8 mouse cellular contexts compared by ENCODE assay signal in the genomic region with DNA sequence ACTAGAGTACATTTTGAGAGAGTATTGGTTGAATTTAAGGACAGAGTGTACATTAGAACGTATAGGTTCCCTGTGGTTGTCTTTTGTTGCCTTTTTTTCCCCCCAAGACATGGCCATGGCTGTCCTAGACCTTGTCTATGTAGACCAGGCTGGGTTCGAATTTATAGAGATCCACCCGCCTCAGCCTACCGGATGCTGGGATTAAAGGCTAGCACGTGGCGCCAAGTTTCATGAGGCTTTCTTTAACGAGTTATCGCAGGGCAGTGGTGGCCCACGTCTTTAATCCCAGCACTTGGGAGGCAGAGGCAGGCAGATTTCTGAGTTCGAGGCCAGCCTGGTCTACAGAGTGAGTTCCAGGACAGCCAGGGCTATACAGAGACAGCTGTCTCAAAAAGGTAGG. TPM values are rescaled to one million over a fixed set of nuclear protein-coding genes. Genes with fewer than 3 reads are reported as not detected.
DNase-seq lines count a peak whose midpoint lies in the region; ATAC-seq and TF ChIP-seq lines count a peak whose summit lies in the region.

No protein-coding gene starts in this region.

- H3K27me3 ChIP-seq in embryonic facial prominence, embryonic 14.5 days (replicated peaks; ENCODE audit: control insufficient read depth, insufficient read depth, low read length), result no peaks in the 10 kb centered on the region
- no peaks in the 10 kb centered on the region for H3K27me3 ChIP-seq in limb, embryonic 10.5 days (ENCODE audit: low read depth, poor library complexity, severe bottlenecking)
- no peaks in the 10 kb centered on the region for H3K27me3 ChIP-seq in neural tube, embryonic 15.5 days (replicated peaks)

- ATAC-seq in embryonic facial prominence, embryonic 14.5 days (ENCODE audit: low read depth), result no peak
- no peak for ATAC-seq in neural tube, embryonic 15.5 days (ENCODE audit: low FRiP score)

- H3K4me1 ChIP-seq in embryonic facial prominence, embryonic 14.5 days (ENCODE audit: control insufficient read depth, insufficient read depth, low read length), result peaks cover 14% of the 10 kb centered on the region
- peaks cover 39% of the 10 kb centered on the region for H3K4me1 ChIP-seq in limb, embryonic 10.5 days
- H3K4me1 ChIP-seq in neural tube, embryonic 15.5 days, result peaks cover 45% of the 10 kb centered on the region

- H3K4me3 ChIP-seq in layer of hippocampus, adult 2 months, result peak overlapping the region; percentile 90
- peak overlapping the region; percentile 92; the same call in 1 of the 2 replicates for H3K4me3 ChIP-seq in embryonic facial prominence, embryonic 14.5 days (ENCODE audit: low read depth, low read length)
- H3K4me3 ChIP-seq in limb, embryonic 10.5 days, result peak overlapping the region; percentile 75
- peak overlapping the region; percentile 83 for H3K4me3 ChIP-seq in neural tube, embryonic 15.5 days (replicated peaks)

- no peaks in the 10 kb centered on the region for H3K9me3 ChIP-seq in embryonic facial prominence, embryonic 14.5 days (ENCODE audit: control insufficient read depth, low read length)
- H3K9me3 ChIP-seq in limb, embryonic 10.5 days (replicated peaks), result no peaks in the 10 kb centered on the region
- H3K9me3 ChIP-seq in neural tube, embryonic 15.5 days (replicated peaks), result no peaks in the 10 kb centered on the region

- no peak for TF ChIP-seq CTCF in layer of hippocampus, adult 2 months (conservative IDR thresholded peaks at IDR 0.05)

- 95% methylated on average over 10 of the region's 10 CpGs for WGBS in embryonic facial prominence, embryonic 14.5 days
- 95% methylated on average over 10 of the region's 10 CpGs for WGBS in limb, embryonic 10.5 days
- WGBS in neural tube, embryonic 15.5 days, result 94% methylated on average over 10 of the region's 10 CpGs

- no peak overlapping the region for H3K9ac ChIP-seq in embryonic facial prominence, embryonic 14.5 days (ENCODE audit: low read depth, low read length)
- H3K9ac ChIP-seq in neural tube, embryonic 15.5 days (replicated peaks), result no peak overlapping the region

- H3K27ac ChIP-seq in layer of hippocampus, adult 2 months, result peak overlapping the region; percentile 100
- no peak overlapping the region for H3K27ac ChIP-seq in embryonic facial prominence, embryonic 14.5 days (replicated peaks; ENCODE audit: low read depth, low read length)
- no peak overlapping the region for H3K27ac ChIP-seq in limb, embryonic 10.5 days
- no peak overlapping the region for H3K27ac ChIP-seq in neural tube, embryonic 15.5 days (replicated peaks)

- H3K36me3 ChIP-seq in embryonic facial prominence, embryonic 14.5 days (ENCODE audit: control insufficient read depth, insufficient read depth, low read length), result no peaks in the 10 kb centered on the region
- 0 out of 2 replicates have a peak, but pooled peaks cover 2% of the 10 kb centered on the region for H3K36me3 ChIP-seq in limb, embryonic 10.5 days
- H3K36me3 ChIP-seq in neural tube, embryonic 15.5 days, result no peaks in the 10 kb centered on the region

- DNase-seq in layer of hippocampus, adult 2 months (ENCODE audit: low spot score in 2 of 2), result no peak
- DNase-seq in layer of hippocampus, postnatal 14 days (ENCODE audit: low spot score in 2 of 2), result no peak
- DNase-seq in embryonic facial prominence, embryonic 14.5 days (ENCODE audit: low spot score), result no peak
- DNase-seq in limb, embryonic 10.5 days (ENCODE audit: low spot score), result no peak
- no peak for DNase-seq in ovary, postnatal 10 days (ENCODE audit: low spot score)
- no peak for DNase-seq in urinary bladder, adult 2 months (ENCODE audit: low spot score)
- DNase-seq in adrenal gland, postnatal 36 days, result no peak

- peak overlapping the region; percentile 88 for H3K4me2 ChIP-seq in embryonic facial prominence, embryonic 14.5 days (ENCODE audit: low read depth, low read length)
- H3K4me2 ChIP-seq in neural tube, embryonic 15.5 days, result peak overlapping the region; percentile 76

RNA-seq across cellular contexts. Expression of gene Noct, which starts 1.7 kb away (rescaled TPM):
- 10 to 100 TPM; 57.2 to 61.0 TPM for total RNA-seq in layer of hippocampus, adult 2 months (2021)
- 10 to 100 TPM; 54.4 to 58.6 TPM for total RNA-seq in layer of hippocampus, postnatal 14 days (2021)
- 9.4 and 10.0 TPM in 2 replicates for polyA plus RNA-seq in embryonic facial prominence, embryonic 14.5 days (2014; fragmentation: Nextera tagmentation; extraction: Ambion mirVana)
- 11.0 and 11.9 TPM in 2 replicates for polyA plus RNA-seq in limb, embryonic 10.5 days (2016; fragmentation: Nextera tagmentation; extraction: Ambion mirVana)
- polyA plus RNA-seq in neural tube, embryonic 15.5 days (2015; fragmentation: Nextera tagmentation; extraction: Ambion mirVana), result 32.0 and 35.6 TPM in 2 replicates
- 10.7 and 12.5 TPM in 2 replicates for polyA plus RNA-seq in urinary bladder, adult 2 months (2012; rRNA removed)
- total RNA-seq in adrenal gland, postnatal 36 days (2021), result 10 to 100 TPM; 18.4 to 31.1 TPM
